ENCODE assay signal across 9 mouse cellular contexts in the genomic region with DNA sequence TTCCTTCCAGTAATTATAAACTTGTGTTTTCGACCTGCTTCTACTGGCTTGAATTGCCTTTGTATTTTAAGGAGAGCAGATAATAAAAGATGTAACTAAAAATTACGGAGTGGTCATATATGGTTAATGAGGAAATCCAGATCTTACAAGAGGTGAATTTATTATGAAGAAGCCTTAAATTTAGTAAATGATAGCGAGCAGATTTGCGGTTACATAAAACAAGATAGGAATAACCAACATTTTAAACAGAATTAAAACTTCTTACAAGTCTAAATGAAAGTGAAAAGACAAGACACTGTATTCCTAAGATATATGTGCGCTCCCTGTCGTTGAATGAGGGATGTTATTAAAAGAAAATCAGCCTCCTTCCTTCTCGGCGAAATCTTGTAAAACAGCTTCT. TPM values are rescaled to one million over a fixed set of nuclear protein-coding genes. Genes with fewer than 3 reads are reported as not detected.
DNase-seq lines count a peak whose midpoint lies in the region; ATAC-seq and TF ChIP-seq lines count a peak whose summit lies in the region.
"Had no signal": no experiment of that assay in that cellular context is flagged by ENCODE, and none has a peak within 500 bp of the region (broad histone marks: within the 10 kb centered on the region; RNA-seq: fewer than 3 reads in every experiment).

No protein-coding gene starts in this region.

- intact Hi-C loops in gastrocnemius, postnatal 36 days (cut with DNase I): no loop called here

- H3K4me1 ChIP-seq in kidney, embryonic 15.5 days: peaks cover 25% of the 10 kb centered on the region
- no peaks in the 10 kb centered on the region for H3K4me1 ChIP-seq in brown adipose tissue, adult 24 weeks (ENCODE audit: control insufficient read depth, insufficient read depth, insufficient read length, low read length)
- no peaks in the 10 kb centered on the region for H3K4me1 ChIP-seq in hindbrain, postnatal 0 days (ENCODE audit: insufficient read depth, low read length)
- no peaks in the 10 kb centered on the region for H3K4me1 ChIP-seq in midbrain, embryonic 16.5 days (ENCODE audit: control insufficient read depth, insufficient read depth, low read length)

- peaks cover 78% of the 10 kb centered on the region for H3K27me3 ChIP-seq in kidney, embryonic 15.5 days
- peaks cover 63% of the 10 kb centered on the region for H3K27me3 ChIP-seq in hindbrain, postnatal 0 days (ENCODE audit: insufficient read depth, low read length)
- H3K27me3 ChIP-seq in midbrain, embryonic 16.5 days (ENCODE audit: control insufficient read depth, insufficient read depth, low read depth, low read length): peaks cover 56% of the 10 kb centered on the region

- no peaks in the 10 kb centered on the region for H3K9me3 ChIP-seq in kidney, embryonic 15.5 days (replicated peaks)
- no peaks in the 10 kb centered on the region for H3K9me3 ChIP-seq in hindbrain, postnatal 0 days (ENCODE audit: low read length)
- 0 out of 2 replicates have a peak, but pooled peaks cover 2% of the 10 kb centered on the region for H3K9me3 ChIP-seq in midbrain, embryonic 16.5 days (replicated peaks; ENCODE audit: control insufficient read depth, low read length, poor library complexity, severe bottlenecking)

- DNase-seq in kidney, adult 9 months: no peak
- DNase-seq in hindbrain, postnatal 0 days (ENCODE audit: low spot score): peak; percentile 20
- DNase-seq in gastrocnemius, postnatal 36 days: no peak
- no peak for DNase-seq in right cerebral cortex, postnatal 36 days (ENCODE audit: low spot score in 2 of 2)
- DNase-seq in urinary bladder, postnatal 10 days (ENCODE audit: low spot score): no peak

- peak overlapping the region; percentile 62 for H3K4me2 ChIP-seq in kidney, embryonic 15.5 days
- peak overlapping the region; percentile 39 for H3K4me2 ChIP-seq in hindbrain, postnatal 0 days (ENCODE audit: low read depth, low read length)
- H3K4me2 ChIP-seq in midbrain, embryonic 16.5 days (ENCODE audit: low read length): peak overlapping the region; percentile 10

- 6% methylated on average over 8 of the region's 8 CpGs for WGBS in kidney, embryonic 15.5 days
- WGBS in hindbrain, postnatal 0 days: 8% methylated on average over 8 of the region's 8 CpGs
- WGBS in midbrain, embryonic 16.5 days: 4% methylated on average over 8 of the region's 8 CpGs

- no peak for TF ChIP-seq CTCF in hindbrain, postnatal 0 days (IDR thresholded peaks at IDR 0.05; ENCODE audit: low read depth)

- no peak for ATAC-seq in kidney, embryonic 15.5 days (replicated peaks; ENCODE audit: low FRiP score)
- no peak for ATAC-seq in hindbrain, postnatal 0 days
- no peak for ATAC-seq in midbrain, embryonic 16.5 days

- no peak overlapping the region for H3K27ac ChIP-seq in kidney, embryonic 15.5 days
- H3K27ac ChIP-seq in brown adipose tissue, adult 24 weeks (replicated peaks; ENCODE audit: low read depth, low read length): no peak overlapping the region
- no peak overlapping the region for H3K27ac ChIP-seq in hindbrain, postnatal 0 days
- H3K27ac ChIP-seq in midbrain, embryonic 16.5 days (ENCODE audit: low read length): no peak overlapping the region

- no peaks in the 10 kb centered on the region for H3K36me3 ChIP-seq in kidney, embryonic 15.5 days
- H3K36me3 ChIP-seq in hindbrain, postnatal 0 days (ENCODE audit: insufficient read depth, low read length): no peaks in the 10 kb centered on the region
- H3K36me3 ChIP-seq in midbrain, embryonic 16.5 days (ENCODE audit: control insufficient read depth, insufficient read depth, low read length): no peaks in the 10 kb centered on the region

- H3K9ac ChIP-seq in kidney, embryonic 15.5 days: no peak overlapping the region
- no peak overlapping the region for H3K9ac ChIP-seq in hindbrain, postnatal 0 days (replicated peaks; ENCODE audit: low read length)
- no peak overlapping the region for H3K9ac ChIP-seq in midbrain, embryonic 16.5 days (ENCODE audit: low read depth, low read length)

- H3K4me3 ChIP-seq in kidney, embryonic 15.5 days (replicated peaks): peak overlapping the region; percentile 41
- peak overlapping the region; percentile 32; the same call in 1 of the 2 replicates for H3K4me3 ChIP-seq in brown adipose tissue, adult 24 weeks (ENCODE audit: insufficient read depth, low read depth, low read length)
- H3K4me3 ChIP-seq in hindbrain, postnatal 0 days (ENCODE audit: low read length): peak overlapping the region; percentile 25
- H3K4me3 ChIP-seq in midbrain, embryonic 16.5 days (ENCODE audit: low read depth, low read length): no peak overlapping the region

RNA-seq across cellular contexts. Expression of a gene that starts 13.9 kb away (rescaled TPM):
- 0.08 and 0.17 TPM in 2 replicates for polyA plus RNA-seq in kidney, embryonic 15.5 days (2015; fragmentation: Nextera tagmentation; extraction: Ambion mirVana)
- polyA plus RNA-seq in brown adipose tissue, adult 24 weeks (2012; ENCODE audit: insufficient read depth, insufficient read length, missing spikeins): not detected in 2 replicates
- total RNA-seq in hindbrain, postnatal 0 days (2014; rRNA removed): not detected in 2 replicates
- polyA plus RNA-seq in hindbrain, postnatal 0 days (2015; fragmentation: Nextera tagmentation; extraction: Ambion mirVana): not detected in 2 replicates
- not detected in 2 replicates for polyA plus RNA-seq in midbrain, embryonic 16.5 days (2015; fragmentation: Nextera tagmentation; extraction: Ambion mirVana)
- total RNA-seq in gastrocnemius, postnatal 36 days (2021): not detected
- total RNA-seq: gastrocnemius, adult 18-20 months had no signal

RNA-seq across cellular contexts. Expression of a gene that starts 14.6 kb away (rescaled TPM):
- 0.14 and 0.35 TPM in 2 replicates for polyA plus RNA-seq in kidney, embryonic 15.5 days (2015; fragmentation: Nextera tagmentation; extraction: Ambion mirVana)
- not detected in 2 replicates for polyA plus RNA-seq in brown adipose tissue, adult 24 weeks (2012; ENCODE audit: insufficient read depth, insufficient read length, missing spikeins)
- not detected in 2 replicates for total RNA-seq in hindbrain, postnatal 0 days (2014; rRNA removed)
- polyA plus RNA-seq in hindbrain, postnatal 0 days (2015; fragmentation: Nextera tagmentation; extraction: Ambion mirVana): not detected in 2 replicates
- not detected in 2 replicates for polyA plus RNA-seq in midbrain, embryonic 16.5 days (2015; fragmentation: Nextera tagmentation; extraction: Ambion mirVana)
- total RNA-seq in gastrocnemius, postnatal 36 days (2021): 1 to 10 TPM in 1 of 2 experiments, not detected in 1; 5.4 TPM
- total RNA-seq: gastrocnemius, adult 18-20 months had no signal

RNA-seq across cellular contexts. Expression of a gene that starts 40.5 kb away (rescaled TPM):
- polyA plus RNA-seq in kidney, embryonic 15.5 days (2015; fragmentation: Nextera tagmentation; extraction: Ambion mirVana): 9.8 and 11.2 TPM in 2 replicates
- not detected in 2 replicates for polyA plus RNA-seq in brown adipose tissue, adult 24 weeks (2012; ENCODE audit: insufficient read depth, insufficient read length, missing spikeins)
- total RNA-seq in hindbrain, postnatal 0 days (2014; rRNA removed): 67.7 and 136 TPM in 2 replicates
- polyA plus RNA-seq in hindbrain, postnatal 0 days (2015; fragmentation: Nextera tagmentation; extraction: Ambion mirVana): 2.2 and 10.5 TPM in 2 replicates
- not detected in 2 replicates for polyA plus RNA-seq in midbrain, embryonic 16.5 days (2015; fragmentation: Nextera tagmentation; extraction: Ambion mirVana)
- 10 to 100 TPM; 12.2 to 13.3 TPM for total RNA-seq in gastrocnemius, postnatal 36 days (2021)

RNA-seq across cellular contexts. Expression of a gene that starts 40.8 kb away (rescaled TPM):
- polyA plus RNA-seq in kidney, embryonic 15.5 days (2015; fragmentation: Nextera tagmentation; extraction: Ambion mirVana): 8.8 and 12.6 TPM in 2 replicates
- polyA plus RNA-seq in brown adipose tissue, adult 24 weeks (2012; ENCODE audit: insufficient read depth, insufficient read length, missing spikeins): not detected in 2 replicates
- total RNA-seq in hindbrain, postnatal 0 days (2014; rRNA removed): 468 and 587 TPM in 2 replicates
- polyA plus RNA-seq in hindbrain, postnatal 0 days (2015; fragmentation: Nextera tagmentation; extraction: Ambion mirVana): 0.84 and 1.2 TPM in 2 replicates
- polyA plus RNA-seq in midbrain, embryonic 16.5 days (2015; fragmentation: Nextera tagmentation; extraction: Ambion mirVana): 1.3 TPM in 1 of 2 replicates, not detected in the other
- 10 to 100 TPM; 10.8 to 26.5 TPM for total RNA-seq in gastrocnemius, postnatal 36 days (2021)

RNA-seq across cellular contexts. Expression of a gene that starts 46.3 kb away (rescaled TPM):
- polyA plus RNA-seq in kidney, embryonic 15.5 days (2015; fragmentation: Nextera tagmentation; extraction: Ambion mirVana): 30.5 and 31.4 TPM in 2 replicates
- polyA plus RNA-seq in brown adipose tissue, adult 24 weeks (2012; ENCODE audit: insufficient read depth, insufficient read length, missing spikeins): 1.9 and 6.6 TPM in 2 replicates
- 20.6 and 39.3 TPM in 2 replicates for total RNA-seq in hindbrain, postnatal 0 days (2014; rRNA removed)
- polyA plus RNA-seq in hindbrain, postnatal 0 days (2015; fragmentation: Nextera tagmentation; extraction: Ambion mirVana): 5.1 and 5.5 TPM in 2 replicates
- 4.0 and 4.9 TPM in 2 replicates for polyA plus RNA-seq in midbrain, embryonic 16.5 days (2015; fragmentation: Nextera tagmentation; extraction: Ambion mirVana)
- total RNA-seq in gastrocnemius, postnatal 36 days (2021): 10 to 100 TPM; 28.7 to 30.9 TPM

Comparison
In these comparisons a context has a peak if more than half of its experiments do, and no peak if none do; other contexts are left out.
1. H3K4me2 ChIP-seq: peak in every context shown above with its lines; median percentile 62 in kidney, embryonic 15.5 days; 39 in hindbrain, postnatal 0 days; 10 in midbrain, embryonic 16.5 days.